Mouse (Mus musculus): ENCODE results near the gene Adcy5.
A peak's percentile ranks its signal among the peaks of the same experiment; 100 is the strongest.

Adcy5 gene

DNA sequence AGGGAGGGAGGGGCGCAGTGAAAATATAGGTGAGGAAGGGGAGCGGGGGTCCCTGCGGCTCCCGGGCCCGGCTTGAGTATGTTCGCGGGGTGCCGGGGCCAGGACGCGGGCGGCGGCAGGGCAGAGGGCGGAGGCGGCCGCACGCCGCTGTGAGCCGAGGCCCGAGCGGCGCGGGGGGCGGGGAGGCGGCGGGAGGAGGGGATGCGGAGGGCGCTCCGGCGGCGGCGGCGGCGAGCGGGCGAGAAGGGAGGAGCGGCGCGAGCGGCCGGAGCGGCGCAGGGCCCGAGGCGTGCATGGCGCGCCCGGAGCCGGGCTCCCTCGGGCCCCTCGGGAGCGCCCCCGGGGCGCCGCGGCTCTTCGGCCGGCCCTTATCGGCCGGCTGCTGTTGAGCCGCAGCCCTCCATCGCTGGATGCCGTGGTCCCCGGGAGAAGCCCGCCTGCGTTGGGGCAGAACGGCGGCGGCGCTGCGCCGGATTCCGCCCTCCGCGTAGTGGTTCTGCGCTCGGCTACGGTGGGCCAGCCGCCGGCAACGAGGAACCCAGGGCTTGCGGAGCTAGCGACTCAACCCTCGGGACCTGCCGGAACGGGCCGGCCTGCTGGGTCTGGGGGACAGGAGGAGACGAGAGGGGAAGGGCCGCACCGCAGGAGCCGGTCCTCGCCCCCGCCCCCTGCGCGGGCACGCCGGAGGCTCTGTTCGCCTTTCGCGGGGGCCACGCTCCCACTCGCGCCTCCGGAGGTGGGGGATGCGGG is at the start of gene Adcy5:
Gene Adcy5 (plus strand): TSS at position 237 of the 750 bp plus-strand sequence.
- DNase-seq, result peak; percentile 9 to 17

DNA sequence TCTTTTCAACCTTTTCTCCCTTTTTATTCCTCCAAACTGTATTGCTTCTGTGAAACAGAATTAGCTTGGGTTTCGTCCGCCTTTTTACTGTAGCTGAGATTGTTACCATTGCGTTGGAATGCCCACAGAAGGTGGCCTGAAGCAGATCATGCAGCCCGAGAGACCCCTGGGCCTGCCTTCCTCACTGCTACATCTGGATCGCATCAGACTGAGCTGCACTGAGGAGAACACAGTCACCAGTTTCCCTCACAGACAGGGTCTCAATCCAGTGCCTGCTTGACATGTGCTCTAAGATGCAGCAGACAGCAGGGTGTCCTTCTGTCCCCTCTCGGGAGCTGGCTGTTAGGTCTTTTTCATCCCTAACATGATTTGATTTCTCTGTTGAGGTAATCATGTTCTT is 46.7 kb upstream of the Adcy5 start:
- DNase-seq, result no peak

DNA sequence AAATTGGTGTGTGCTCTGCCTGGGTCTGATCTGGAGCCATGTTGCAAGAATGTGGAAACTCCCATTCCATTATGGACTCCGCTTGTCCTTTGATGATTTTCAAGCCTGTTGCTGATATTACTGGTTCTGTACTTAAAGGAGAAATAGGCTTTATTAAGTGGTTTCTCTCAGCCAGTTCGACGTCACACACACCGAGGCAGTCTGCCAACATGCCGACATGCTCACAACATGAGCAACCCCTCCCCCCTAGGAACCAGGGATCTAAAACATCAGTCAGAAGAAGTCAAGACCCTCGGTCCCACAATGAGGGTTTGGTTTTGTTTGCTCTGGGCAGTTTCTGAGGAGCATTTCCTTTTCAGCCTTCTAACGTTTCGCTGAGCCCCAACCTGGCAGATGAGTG is 45.5 kb upstream of the Adcy5 start:
- no peak for DNase-seq

DNA sequence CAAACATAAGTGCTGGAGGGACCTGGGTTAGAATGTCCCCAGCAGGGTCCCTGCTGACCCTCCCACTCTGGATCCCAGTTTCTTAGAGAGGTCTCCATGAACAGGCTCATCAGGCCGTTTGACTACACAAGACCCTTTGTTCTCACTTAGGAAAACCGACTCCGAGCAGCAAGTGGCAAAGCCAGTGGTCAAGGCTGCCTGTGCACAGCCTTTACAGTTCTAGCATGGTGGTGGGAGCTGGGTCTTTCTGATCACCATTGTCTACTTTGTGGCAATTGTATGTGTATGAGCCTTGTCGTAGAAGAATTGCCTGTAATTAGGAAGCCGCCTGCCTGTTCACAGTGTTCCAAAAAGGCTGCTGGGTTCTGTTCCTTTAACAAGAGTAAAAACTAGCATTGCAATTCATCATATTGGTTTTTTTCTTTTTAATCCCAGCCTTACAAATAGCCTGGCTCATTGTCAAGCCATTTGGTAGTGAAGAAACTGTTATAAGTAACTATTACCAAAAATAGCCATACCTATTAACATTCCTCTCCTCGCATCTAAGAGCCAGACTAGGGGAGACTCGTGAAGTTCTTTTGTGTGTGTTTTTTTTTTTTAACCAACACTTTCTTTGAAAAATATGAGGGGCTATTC is 44.9 kb upstream of the Adcy5 start:
- DNase-seq, result no peak

DNA sequence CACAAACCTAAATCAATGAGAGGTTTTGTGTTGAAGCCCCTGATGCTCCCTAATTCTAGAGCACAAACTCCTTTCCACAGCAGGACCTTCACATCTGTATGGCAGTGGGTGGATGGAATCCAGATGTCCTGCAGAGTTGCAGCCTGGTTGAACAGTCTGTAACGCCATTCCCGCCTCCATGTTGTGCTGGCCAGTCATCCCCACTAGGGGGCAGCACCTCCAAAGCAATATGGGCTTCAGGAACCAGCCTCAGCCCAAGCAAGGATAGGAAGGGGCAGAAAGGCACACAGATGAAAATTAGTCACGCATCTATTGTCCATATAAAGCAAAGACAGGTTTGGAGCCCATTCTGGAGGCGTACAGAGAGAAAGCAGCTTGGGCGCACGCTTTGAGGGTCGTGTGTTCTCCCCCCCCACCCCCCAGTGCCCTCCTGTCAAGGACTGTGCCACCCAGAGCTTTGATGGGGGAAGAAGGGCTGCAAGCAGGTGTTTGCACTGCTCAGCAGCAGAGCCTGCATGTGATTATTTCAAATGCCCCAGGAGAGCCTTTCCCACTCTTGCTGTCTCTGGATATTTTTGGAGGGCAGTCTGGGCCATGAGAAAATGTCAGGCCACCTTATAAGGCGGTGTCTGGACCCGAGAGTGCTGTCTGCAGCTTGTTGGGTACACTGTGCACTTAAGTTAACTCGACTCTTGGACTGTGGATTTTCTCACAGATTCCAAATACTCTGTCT is 44.1 kb upstream of the Adcy5 start:
- peak; percentile 72 to 76 for DNase-seq

DNA sequence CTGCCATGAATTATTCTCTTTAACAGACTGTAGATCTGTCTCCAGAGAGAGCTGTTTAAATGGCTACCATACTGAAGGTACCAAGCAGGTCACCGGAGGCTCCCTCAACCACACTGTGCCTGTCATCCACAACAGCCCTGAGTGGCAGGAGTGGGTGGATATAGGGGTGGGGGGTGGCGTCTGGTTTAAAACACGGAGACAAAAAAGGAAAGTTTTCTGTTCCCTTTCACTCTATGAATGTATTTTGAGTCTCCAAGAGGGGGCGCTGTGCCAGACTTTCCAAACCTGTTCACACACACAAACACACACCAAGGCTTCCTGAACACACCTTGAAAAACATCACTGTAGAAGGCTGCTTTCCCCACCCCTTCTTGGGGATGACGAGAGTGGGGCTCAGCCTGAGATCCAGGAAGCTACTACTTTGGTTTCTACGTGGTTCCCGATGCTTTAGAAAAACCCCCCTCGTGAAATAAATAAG is 43.5 kb upstream of the Adcy5 start:
- no peak for DNase-seq

DNA sequence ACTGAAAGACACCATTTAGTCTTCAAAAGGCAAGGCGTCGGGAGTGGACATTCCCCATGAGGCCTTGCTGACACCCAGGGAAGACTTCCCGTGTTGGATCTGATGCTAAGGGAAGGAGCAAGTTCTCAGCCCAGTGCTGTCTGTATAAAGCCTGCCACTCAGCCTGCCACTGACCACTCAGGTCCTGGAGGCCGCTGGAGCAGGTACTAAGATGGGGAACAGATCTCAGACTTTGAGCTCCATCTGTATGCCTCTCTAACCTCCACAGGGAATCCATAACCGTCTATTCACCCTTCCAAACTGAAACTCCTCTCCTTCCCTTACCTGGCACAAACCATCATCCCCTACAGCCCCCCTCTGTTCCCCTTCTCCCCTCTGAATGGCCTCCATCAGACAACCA is 41.2 kb upstream of the Adcy5 start:
- no peak for DNase-seq

DNA sequence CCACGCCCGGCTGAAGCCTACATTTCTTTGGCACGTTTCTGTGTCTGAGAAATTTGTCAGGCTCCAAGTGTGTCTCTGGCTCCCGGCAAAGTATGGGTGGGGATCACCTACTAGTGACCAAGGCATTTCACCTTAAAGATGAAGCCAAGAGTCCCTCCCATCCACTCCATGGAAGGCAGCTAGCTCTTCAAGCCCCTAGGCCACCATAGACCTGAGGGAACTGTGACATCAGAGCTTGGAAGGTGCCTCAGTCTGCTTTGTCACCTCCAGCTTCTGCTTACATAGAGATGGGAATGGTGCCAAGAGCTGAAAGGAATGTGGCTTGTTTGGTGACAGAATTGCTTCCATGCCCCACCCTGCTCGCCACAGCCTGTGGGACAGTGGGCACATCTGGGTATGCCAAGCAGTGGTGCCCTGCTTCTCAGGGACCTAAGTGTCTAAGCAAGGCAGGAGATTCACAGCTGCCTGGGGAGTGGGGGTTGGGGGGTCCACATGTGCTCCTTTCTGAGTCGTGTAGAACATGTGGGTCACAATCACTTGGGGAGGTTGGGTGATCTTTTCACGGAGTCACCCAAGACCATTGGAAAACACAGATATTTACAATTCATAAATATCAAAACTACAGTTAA is 38.2 kb upstream of the Adcy5 start:
- DNase-seq, result peak; percentile 27 to 51

DNA sequence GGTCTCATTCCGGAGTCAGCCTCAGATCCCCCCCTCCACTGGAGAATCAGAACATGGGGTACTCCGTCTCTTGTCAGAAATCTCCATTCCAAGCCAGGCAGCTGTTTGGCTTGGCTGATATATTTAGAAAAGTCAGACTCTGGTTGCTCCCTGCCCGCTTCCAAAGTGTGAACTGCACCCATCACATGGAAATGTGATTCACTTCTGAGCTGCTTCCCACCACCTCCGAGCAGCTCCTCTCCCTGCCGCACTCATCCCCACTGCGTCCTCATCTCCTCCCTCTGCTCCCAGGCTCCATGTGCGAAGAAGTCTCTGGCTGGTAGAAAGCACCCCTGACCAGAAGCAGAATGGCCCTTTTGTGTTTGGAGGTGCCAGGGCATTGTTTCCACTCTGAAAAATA is 37.2 kb upstream of the Adcy5 start:
- no peak for DNase-seq

DNA sequence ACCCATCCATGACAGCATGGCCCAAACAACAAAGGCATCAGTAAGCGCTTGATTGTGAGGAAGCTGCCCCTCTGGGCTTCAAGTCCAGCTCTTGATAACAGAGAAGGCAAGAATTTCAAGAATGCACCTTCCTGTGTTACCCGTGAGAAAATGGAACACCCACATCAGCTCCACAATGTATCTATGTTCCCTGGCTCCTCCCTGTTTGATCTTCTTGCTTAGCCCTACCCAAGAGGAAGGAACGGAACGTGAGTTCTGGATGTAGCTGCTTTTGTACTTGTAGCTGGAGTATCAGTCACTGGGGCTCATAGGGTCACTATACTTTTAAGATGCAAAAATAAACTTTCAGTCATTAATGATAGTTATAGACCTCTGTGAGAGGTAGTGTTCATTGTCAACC is 34.1 kb upstream of the Adcy5 start:
- DNase-seq, result no peak

DNA sequence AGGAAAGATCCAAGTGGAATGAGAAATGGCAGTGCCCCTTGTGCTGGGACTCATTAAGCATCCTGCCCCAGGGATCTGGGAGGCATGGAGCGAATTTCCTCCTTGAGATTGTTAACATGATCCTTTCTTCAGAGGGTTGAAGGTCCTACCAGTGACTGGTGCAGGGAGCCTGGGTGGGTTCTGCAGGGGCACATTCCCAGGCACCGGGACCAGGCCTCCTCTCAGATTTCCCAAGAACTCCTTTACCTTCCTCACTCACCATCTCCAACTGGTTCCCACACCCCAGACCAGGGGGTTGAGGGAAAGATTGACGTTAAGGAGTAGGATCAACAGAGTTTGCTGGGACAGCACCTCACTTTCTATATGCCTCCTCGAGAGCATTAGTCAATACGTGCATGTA is 27.4 kb upstream of the Adcy5 start:
- no peak for DNase-seq

DNA sequence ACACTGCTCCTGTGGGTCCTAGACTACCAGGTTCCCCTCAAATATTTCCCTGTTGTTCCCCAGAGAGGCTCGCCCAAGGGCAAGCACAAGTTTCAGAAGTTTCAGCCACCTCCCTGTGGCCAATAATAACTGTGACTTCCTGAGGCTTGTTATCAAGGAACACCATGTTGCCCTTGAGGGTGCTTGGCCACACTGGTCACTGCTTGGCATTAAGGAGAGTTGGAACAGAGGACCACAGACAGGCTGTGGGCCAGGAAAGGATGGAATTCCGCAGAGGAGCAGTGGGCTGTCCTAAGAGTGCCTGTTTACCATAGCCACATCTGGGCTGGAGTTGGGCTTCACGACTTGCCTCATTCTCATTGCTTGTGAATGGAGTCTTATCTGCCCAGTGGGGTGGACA is 24.5 kb upstream of the Adcy5 start:
- no peak for DNase-seq

DNA sequence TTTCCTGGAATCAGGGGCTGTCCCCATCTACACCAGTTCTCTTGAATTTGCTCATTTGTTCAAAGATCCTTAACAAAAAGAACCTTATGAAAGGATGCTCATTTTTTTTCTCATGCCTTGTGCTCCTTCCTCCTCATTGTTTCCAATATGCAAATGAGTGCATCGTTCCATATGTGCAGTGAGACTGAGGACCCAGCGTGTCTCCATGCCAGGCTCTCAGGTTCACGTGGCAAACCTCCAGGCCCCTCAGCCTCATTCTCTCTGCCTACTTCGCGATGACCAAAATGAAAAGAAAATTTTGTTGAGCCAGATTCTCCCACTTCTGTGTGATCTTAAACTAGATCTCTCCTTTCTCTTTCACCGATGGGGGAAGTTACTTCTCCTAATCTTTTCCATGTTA is 15.3 kb upstream of the Adcy5 start:
- no peak for DNase-seq

DNA sequence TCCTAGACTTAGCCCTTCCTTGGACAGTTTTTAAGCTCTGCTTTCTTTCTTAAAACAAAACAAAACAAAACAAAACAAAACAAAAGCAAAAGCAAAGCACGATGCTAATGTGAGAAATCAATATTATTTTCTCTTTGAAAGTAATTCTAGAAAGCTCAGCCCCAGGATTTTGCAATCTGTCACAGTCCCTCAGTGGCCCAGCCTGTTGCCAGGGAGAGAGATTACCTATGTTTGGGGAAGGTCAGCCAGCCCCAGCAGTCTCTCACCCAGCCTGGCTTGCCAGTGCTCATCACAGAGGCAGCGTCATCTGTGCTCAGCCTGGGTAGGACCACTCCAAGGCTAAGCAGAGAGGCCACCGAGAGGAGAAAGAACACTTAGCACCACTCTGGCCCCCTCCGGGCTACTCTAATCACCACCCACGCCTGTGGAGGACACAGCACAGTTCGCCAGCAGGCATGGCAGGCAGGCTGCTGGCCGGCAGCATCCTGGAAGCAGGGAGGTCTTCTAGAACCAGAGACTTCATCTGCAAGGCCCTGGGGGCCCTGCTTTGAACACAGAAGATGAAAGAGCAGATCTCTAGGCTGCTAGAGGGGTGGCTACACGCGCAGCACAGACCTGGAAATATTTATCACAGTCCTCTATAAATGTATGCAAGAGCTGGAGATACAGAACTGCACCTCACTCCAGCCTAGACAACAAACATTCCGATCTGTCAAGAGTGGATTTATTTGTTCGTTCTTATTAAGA is 14.6 kb upstream of the Adcy5 start:
- no peak for DNase-seq

DNA sequence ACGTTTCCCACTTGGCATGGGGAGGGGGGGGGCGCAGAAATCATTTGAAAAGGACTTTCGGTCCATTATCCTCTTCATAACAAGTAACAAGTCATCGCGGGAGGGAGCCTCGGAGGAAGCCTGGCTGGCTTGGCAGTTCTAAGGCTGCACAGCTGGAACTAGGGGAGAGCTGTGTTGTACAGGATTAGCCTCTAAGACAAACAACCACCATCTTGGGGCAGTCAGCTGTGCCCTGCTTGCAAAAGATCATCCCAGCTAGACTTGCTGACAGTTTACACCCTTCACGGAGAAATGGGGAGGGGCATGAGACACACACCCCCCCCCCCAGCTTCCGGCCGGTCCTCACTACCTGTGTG is 14.1 kb upstream of the Adcy5 start:
- no peak for DNase-seq

DNA sequence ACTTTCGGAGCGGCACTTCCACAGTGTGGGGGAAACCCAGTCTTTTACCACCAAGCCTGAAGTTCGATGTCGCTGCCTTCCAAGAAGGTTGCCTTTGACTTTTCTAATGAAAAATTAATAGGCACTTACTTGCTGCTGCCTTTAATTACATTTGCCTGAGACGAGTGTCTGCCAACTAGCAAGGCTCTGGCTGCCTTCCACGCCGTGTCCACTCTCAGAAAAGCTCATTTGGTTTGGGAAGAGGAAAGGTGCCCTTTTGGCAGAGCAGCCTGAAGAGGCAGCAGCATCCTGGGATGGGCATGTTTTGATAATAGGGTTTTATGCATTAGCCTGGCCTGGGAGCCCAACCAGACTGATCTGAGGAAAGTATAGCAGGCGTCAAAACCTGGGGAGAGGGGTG is 12.8 kb upstream of the Adcy5 start:
- DNase-seq, result no peak

DNA sequence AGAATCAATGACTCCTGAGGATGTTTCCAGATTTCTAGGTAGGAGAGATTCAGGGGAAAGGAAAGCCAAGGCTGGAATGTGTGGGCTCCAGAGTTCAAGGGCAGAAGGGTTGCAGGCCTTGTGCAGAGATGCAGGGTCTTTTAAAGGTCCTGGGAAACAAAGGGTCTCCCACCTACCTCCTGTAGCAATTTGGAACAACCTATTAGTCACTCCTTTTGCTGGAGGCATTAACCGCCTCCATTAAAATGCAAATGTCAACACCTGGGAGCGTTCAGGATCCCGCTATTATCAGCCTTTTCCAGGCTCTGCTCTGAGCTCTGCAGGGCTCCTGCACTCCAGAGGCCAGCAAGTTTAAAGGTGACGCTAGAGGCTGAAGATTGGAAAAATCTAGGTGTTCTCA is 8.5 kb upstream of the Adcy5 start:
- DNase-seq, result no peak

DNA sequence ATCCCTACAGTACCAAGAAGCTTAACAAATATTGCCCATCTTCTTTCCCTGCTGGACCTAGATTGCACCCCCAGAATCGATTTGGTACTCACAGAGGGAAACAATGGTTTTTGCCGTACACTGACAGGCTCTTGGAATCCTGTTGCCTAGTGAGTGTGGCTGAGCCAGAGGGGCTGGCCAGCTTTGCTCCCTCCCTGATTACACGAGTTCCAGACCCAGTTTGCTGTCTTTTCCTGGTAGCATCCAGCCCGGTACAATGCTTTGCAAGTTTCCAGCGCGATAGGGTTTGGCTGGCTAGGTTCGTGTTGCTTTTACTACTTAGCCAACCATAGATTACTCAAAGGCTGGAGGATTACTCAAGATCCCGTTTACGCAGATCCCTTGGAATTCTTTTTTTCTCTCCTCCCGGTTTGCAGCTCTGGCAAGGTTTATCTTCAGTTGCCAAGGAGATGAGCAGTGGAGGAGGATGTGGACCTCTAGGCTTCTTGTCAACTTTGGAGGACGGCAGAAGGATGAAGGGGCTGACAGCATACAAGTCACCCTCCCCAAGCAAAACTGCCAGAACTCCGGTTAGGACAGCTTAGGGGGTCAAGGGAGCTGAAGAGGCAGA is 1.4 kb upstream of the Adcy5 start:
- DNase-seq, result peak in 1 of 2 experiments; percentile 18

DNA sequence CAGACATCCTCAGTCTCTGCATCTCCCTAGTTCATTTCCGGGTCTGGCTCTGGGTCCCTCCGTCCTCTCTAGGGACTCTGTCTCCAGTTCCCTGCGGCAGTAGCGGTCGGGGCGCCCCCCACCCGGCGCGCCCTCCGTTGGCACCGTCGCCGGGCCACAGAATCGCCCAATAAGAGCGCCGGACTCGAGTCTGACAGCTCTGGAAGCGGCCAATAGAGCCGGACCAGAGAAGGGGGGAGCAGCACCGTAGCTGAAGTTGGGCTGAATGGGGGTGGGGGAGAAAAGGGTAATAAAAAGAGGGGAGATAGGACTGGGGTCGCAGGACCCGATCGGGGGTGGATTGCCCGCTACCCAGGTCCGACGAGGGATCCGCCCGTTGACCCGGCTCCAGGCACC is 434 bp upstream of the Adcy5 start:
- DNase-seq, result no peak

DNA sequence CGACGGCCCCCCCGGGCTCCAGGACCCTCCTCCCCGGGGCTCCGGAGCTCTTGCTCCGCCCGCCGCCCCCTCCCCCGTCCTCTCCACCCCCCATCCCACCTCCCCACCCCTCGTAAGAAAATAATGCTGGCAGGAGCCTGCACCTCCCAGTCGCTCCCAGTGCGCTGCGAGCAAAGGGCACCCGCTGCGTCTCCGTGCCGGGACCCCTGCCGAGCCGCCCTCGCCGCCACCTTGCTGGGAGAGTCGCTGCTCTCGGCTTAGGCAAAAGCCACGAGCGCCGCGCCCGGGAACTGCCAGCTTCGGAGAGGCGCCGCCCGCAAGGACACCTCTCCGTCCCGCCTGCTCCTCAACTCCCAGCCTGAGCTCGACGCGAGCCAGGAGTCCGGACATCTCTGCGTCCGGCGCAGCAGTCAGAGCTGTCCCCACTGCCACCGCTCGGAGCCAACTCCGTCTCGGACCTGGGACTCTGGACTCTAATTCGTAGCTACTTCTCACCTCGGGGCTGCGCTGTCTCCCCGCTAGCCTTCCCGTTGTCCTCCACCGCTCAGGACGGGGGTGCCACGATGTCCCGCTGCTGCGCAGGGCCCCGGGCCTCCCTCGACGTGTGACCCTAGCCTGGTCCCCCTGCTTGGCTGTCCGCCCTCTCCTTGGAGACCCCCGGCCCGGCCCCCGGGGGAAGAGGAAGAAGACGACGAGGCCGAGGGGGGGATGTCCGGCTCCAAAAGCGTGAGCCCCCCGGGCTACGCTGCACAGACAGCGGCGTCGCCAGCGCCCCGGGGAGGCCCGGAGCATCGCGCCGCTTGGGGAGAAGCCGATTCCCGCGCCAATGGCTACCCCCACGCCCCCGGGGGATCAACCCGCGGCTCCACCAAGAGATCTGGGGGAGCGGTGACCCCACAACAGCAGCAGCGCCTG is 971 bp downstream of the Adcy5 start:
- DNase-seq, result peak; percentile 39 to 43

DNA sequence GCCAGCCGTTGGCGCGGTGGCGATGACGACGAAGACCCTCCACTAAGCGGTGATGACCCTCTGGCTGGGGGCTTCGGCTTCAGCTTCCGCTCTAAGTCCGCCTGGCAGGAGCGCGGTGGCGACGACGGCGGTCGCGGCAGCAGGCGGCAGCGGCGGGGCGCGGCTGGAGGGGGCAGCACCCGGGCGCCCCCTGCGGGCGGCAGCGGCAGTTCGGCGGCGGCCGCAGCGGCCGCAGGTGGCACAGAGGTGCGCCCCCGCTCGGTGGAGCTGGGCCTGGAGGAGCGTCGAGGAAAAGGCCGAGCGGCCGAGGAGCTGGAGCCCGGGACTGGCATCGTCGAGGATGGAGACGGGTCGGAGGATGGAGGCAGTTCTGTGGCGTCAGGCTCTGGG is 1.6 kb downstream of the Adcy5 start:
- DNase-seq, result peak; percentile 34 to 43

Measured in lung, adult 18-20 months (tissue).